Mouse (Mus musculus): ENCODE measurements around the gene Hoxc5. TPM values are rescaled to one million over a fixed set of nuclear protein-coding genes. Genes with fewer than 3 reads are reported as not detected.

Hoxc5 gene
- total and polyA plus RNA-seq, 2 experiments from 2014 or later = 0.15 TPM; not detected in 1

GRCm38 (mm10) chr15:103028916-103029512 lies 61.8 kb downstream of the Hoxc5 start:
- DNase-seq (ENCODE audit: low spot score) (no peak), ATAC-seq (ENCODE audit: insufficient read depth, low read depth) (no peak)
- H3K9ac ChIP-seq (replicated peaks; ENCODE audit: low read depth, low read length) = no peak overlapping the region
- no peak overlapping the region for H3K4me2 ChIP-seq (ENCODE audit: low read depth, low read length)
- no peak overlapping the region for H3K27ac ChIP-seq (ENCODE audit: low read depth)
- H3K36me3 ChIP-seq (replicated peaks; ENCODE audit: control insufficient read depth, insufficient read depth, low read length) = no peaks in the 10 kb centered on the region
- H3K4me1 ChIP-seq (ENCODE audit: control insufficient read depth, insufficient read depth) = no peaks in the 10 kb centered on the region
- H3K9me3 ChIP-seq (replicated peaks; ENCODE audit: control insufficient read depth, low read length) = no peaks in the 10 kb centered on the region
- peaks cover 100% of the 10 kb centered on the region for H3K27me3 ChIP-seq (ENCODE audit: control insufficient read depth, insufficient read depth, low read length)
- H3K4me3 ChIP-seq (ENCODE audit: low read depth, low read length) = no peak overlapping the region
- TF ChIP-seq EP300 (IDR thresholded peaks at IDR 0.05; ENCODE audit: low read depth) = no peak
- no peak for TF ChIP-seq CTCF (IDR thresholded peaks at IDR 0.05; ENCODE audit: low read depth)
- WGBS = 19% methylated on average over 9 of the region's 9 CpGs

DNA sequence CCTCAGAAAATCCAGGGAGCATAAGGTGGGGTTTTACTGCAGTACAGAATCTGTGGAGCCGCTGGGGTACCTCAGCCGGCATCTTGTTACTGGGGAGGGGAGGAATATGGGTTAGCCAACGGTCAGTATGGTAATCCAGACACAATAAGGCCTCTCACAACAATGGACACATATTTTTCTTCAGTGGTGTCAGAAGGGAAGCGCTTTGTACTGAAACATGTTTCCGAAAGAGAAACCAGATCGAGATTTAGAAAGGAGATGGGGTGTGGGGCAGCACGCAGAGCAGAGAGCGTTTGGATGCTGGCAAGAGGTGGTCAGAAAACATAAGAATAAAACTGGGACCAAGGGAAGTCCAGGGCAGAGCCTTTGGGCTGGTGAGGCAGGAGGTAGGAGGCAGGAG lies 62.9 kb downstream of the Hoxc5 start:
- TF ChIP-seq EP300 (IDR thresholded peaks at IDR 0.05; ENCODE audit: low read depth) (no peak), CTCF (IDR thresholded peaks at IDR 0.05; ENCODE audit: low read depth) (no peak)
- Histone ChIP-seq H3K9me3 (replicated peaks; ENCODE audit: control insufficient read depth, low read length) (no peaks in the 10 kb centered on the region), H3K9ac (replicated peaks; ENCODE audit: low read depth, low read length) (no peak overlapping the region), H3K27me3 (ENCODE audit: control insufficient read depth, insufficient read depth, low read length) (peaks cover 100% of the 10 kb centered on the region), H3K36me3 (replicated peaks; ENCODE audit: control insufficient read depth, insufficient read depth, low read length) (no peaks in the 10 kb centered on the region), H3K4me2 (ENCODE audit: low read depth, low read length) (no peak overlapping the region), H3K4me3 (ENCODE audit: low read depth, low read length) (no peak overlapping the region), H3K4me1 (ENCODE audit: control insufficient read depth, insufficient read depth) (no peaks in the 10 kb centered on the region), H3K27ac (ENCODE audit: low read depth) (no peak overlapping the region)
- ATAC-seq (ENCODE audit: insufficient read depth, low read depth) (no peak), DNase-seq (ENCODE audit: low spot score) (no peak)
- WGBS = 5% methylated on average over 8 of the region's 8 CpGs

DNA sequence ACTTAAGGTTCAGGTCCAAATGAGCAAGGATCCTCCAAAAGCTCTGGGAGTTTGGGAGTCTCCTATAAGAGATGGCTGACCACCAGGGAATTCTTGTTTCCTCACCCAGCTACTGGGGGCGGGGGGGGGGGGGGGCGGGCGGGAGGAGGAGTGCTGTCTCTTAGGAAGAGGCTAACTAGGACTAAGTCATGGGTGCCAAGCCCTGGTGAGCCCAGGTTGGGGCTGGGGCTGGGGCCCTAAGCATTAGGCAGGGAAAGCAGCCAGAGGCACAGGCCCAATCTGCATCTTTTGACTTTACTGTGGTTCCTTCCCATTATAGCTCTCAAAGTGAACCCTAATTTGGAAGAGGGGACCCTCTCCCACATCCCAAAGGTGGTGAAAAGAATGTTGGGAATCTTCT lies 64.9 kb downstream of the Hoxc5 start:
- TF ChIP-seq EP300 (IDR thresholded peaks at IDR 0.05; ENCODE audit: low read depth) (no peak), CTCF (IDR thresholded peaks at IDR 0.05; ENCODE audit: low read depth) (no peak)
- Histone ChIP-seq H3K27me3 (ENCODE audit: control insufficient read depth, insufficient read depth, low read length) (peaks cover 100% of the 10 kb centered on the region), H3K4me3 (ENCODE audit: low read depth, low read length) (no peak overlapping the region), H3K27ac (ENCODE audit: low read depth) (no peak overlapping the region), H3K36me3 (replicated peaks; ENCODE audit: control insufficient read depth, insufficient read depth, low read length) (no peaks in the 10 kb centered on the region), H3K4me1 (ENCODE audit: control insufficient read depth, insufficient read depth) (no peaks in the 10 kb centered on the region), H3K9me3 (replicated peaks; ENCODE audit: control insufficient read depth, low read length) (no peaks in the 10 kb centered on the region), H3K9ac (replicated peaks; ENCODE audit: low read depth, low read length) (no peak overlapping the region), H3K4me2 (ENCODE audit: low read depth, low read length) (no peak overlapping the region)
- DNase-seq (ENCODE audit: low spot score) (no peak), ATAC-seq (ENCODE audit: insufficient read depth, low read depth) (no peak)
- 0% methylated on average over 1 of the region's 3 CpGs for WGBS

DNA sequence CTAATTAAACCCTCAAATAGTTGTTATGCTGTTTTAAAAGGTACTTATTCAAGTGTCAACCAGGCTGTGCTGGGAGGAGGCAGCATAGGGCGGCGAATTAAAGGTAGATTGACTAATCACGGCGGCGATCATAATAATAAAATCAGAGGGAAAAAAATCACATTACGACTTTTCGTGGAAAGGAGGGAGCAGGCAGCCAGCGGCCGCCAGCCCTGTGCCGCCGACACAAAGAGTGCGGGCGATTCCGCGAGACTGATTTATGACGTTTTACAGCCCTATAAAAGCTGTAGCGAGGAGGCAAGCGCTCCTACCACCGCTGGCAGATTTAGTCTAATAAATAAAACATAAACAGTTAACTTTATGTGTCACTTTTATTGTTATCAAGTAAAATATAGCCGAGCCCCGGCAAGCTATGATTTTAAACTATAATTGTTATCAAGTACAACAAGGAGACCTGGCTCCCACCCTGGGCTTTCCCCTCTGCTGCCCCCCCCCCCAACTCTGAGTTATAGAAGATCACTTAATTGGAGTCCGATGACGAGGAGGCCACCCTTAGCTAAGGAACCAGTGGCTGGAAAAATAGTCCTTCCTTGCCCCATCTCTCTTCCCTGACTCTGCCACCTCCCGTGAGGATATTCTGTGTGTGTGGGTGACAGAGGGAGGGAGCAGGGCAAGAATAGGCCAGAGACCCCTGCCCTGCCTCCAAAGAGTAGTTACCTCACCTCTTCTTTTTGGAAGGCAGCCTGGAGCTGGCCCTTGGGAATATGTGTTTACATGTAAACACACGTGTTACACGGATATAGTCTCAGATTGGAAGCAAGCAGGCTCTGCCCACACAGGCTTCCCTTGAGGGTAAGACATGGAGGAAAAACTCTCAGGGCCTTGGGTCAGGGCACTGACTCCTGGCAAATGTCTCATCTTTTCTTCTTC lies 65.7 kb downstream of the Hoxc5 start:
- Histone ChIP-seq H3K9ac (replicated peaks; ENCODE audit: low read depth, low read length) (no peak overlapping the region), H3K4me2 (ENCODE audit: low read depth, low read length) (no peak overlapping the region), H3K27ac (ENCODE audit: low read depth) (no peak overlapping the region), H3K36me3 (replicated peaks; ENCODE audit: control insufficient read depth, insufficient read depth, low read length) (no peaks in the 10 kb centered on the region), H3K27me3 (ENCODE audit: control insufficient read depth, insufficient read depth, low read length) (peaks cover 100% of the 10 kb centered on the region), H3K4me3 (ENCODE audit: low read depth, low read length) (no peak overlapping the region), H3K4me1 (ENCODE audit: control insufficient read depth, insufficient read depth) (no peaks in the 10 kb centered on the region), H3K9me3 (replicated peaks; ENCODE audit: control insufficient read depth, low read length) (no peaks in the 10 kb centered on the region)
- ATAC-seq (ENCODE audit: insufficient read depth, low read depth) (no peak), DNase-seq (ENCODE audit: low spot score) (no peak)
- 5% methylated on average over 26 of the region's 26 CpGs for WGBS
- TF ChIP-seq CTCF (IDR thresholded peaks at IDR 0.05; ENCODE audit: low read depth) (no peak), EP300 (IDR thresholded peaks at IDR 0.05; ENCODE audit: low read depth) (no peak)

GRCm38 (mm10) chr15:103034043-103034806 lies 67.0 kb downstream of the Hoxc5 start:
- Histone ChIP-seq H3K27me3 (ENCODE audit: control insufficient read depth, insufficient read depth, low read length) (peaks cover 100% of the 10 kb centered on the region), H3K9me3 (replicated peaks; ENCODE audit: control insufficient read depth, low read length) (no peaks in the 10 kb centered on the region), H3K9ac (replicated peaks; ENCODE audit: low read depth, low read length) (no peak overlapping the region), H3K4me2 (ENCODE audit: low read depth, low read length) (peak overlapping the region; percentile 17; the same call in 1 of the 2 replicates), H3K4me1 (ENCODE audit: control insufficient read depth, insufficient read depth) (no peaks in the 10 kb centered on the region), H3K4me3 (ENCODE audit: low read depth, low read length) (0 out of 2 replicates have a peak overlapping the region, but pooled peaks have one; percentile 13), H3K36me3 (replicated peaks; ENCODE audit: control insufficient read depth, insufficient read depth, low read length) (no peaks in the 10 kb centered on the region), H3K27ac (ENCODE audit: low read depth) (no peak overlapping the region)
- no peak for ATAC-seq (ENCODE audit: insufficient read depth, low read depth)
- no peak for DNase-seq (ENCODE audit: low spot score)
- no peak for TF ChIP-seq EP300 (IDR thresholded peaks at IDR 0.05; ENCODE audit: low read depth)
- TF ChIP-seq CTCF (IDR thresholded peaks at IDR 0.05; ENCODE audit: low read depth) = no peak
- WGBS = under 1% methylated on average over 24 of the region's 24 CpGs

Measured in heart, postnatal 0 days (tissue).